Mouse (Mus musculus) limb, embryonic 14.5 days (tissue): ENCODE measurements around the gene Pld4. TPM values are rescaled to one million over a fixed set of nuclear protein-coding genes. Genes with fewer than 3 reads are reported as not detected.

Experiments used
- ATAC-seq: fragments of 200-750 bp; cut with Nextera tagmentation; 2 replicates; pipeline ENCODE4 v1.8.0; 2017; ENCODE audit warnings: low read depth, moderate number of reproducible peaks, moderate TSS enrichment; ENCODE audit not compliant: low FRiP score
- DNase-seq: peaks from one replicate; pipeline ENCODE4 v3.0.0-alpha.2; 2015; ENCODE audit warnings: low spot score
- H3K27ac ChIP-seq: fragments of 300-500 bp; sonication (generic); replicated peaks from 2 replicates; pipeline ENCODE4 v1.5.1; 2014; ENCODE audit warnings: low read depth, mild to moderate bottlenecking, low read length, moderate library complexity, mixed read lengths
- H3K27me3 ChIP-seq: fragments of 300-500 bp; sonication (generic); 2 replicates; pipeline ENCODE4 v1.6.1; 2014; ENCODE audit warnings: low read length, mixed read lengths; ENCODE audit not compliant: control insufficient read depth, insufficient read depth
- H3K36me3 ChIP-seq: fragments of 300-500 bp; sonication (generic); 2 replicates; pipeline ENCODE4 v1.6.1; 2014; ENCODE audit warnings: mild to moderate bottlenecking, low read length, moderate library complexity, mixed read lengths; ENCODE audit not compliant: control insufficient read depth, insufficient read depth
- H3K4me1 ChIP-seq: fragments of 300-500 bp; sonication (generic); 2 replicates; pipeline ENCODE4 v1.6.1; 2014; ENCODE audit warnings: antibody characterized with exemption, low read length, mixed read lengths; ENCODE audit not compliant: control insufficient read depth, insufficient read depth
- H3K4me2 ChIP-seq: fragments of 300-500 bp; sonication (generic); replicated peaks from 2 replicates; pipeline ENCODE4 v1.6.1; 2014; ENCODE audit warnings: low read depth, mild to moderate bottlenecking, low read length, moderate library complexity; ENCODE audit not compliant: severe bottlenecking
- H3K4me3 ChIP-seq: fragments of 300-500 bp; sonication (generic); replicated peaks from 2 replicates; pipeline ENCODE4 v1.5.1; 2014; ENCODE audit warnings: low read length
- H3K9ac ChIP-seq: fragments of 300-500 bp; sonication (generic); 2 replicates; pipeline ENCODE4 v1.6.1; 2014; ENCODE audit warnings: mild to moderate bottlenecking, low read depth, low read length, moderate library complexity; ENCODE audit not compliant: severe bottlenecking
- H3K9me3 ChIP-seq: fragments of 300-500 bp; sonication (generic); 2 replicates; pipeline ENCODE4 v1.6.1; 2016; ENCODE audit warnings: low read length; ENCODE audit not compliant: control insufficient read depth
- POLR2A ChIP-seq: fragments of 200-500 bp; IDR thresholded peaks from 2 replicates; pipeline ENCODE4 v1.8.0; 2012; ENCODE audit warnings: inconsistent platforms, mild to moderate bottlenecking, moderate library complexity, borderline replicate concordance; ENCODE audit not compliant: insufficient read depth, insufficient read length; ENCODE audit errors: extremely low read depth
- WGBS: fragments of 180-500 bp; shearing (Covaris S2); extraction: QIAGEN DNeasy Blood & Tissue Kit; methylation state at CpG from one replicate; pipeline ENCODE4 v1.1.7; 2014; 5-methylcytosine and 5-hydroxymethylcytosine counted together
- polyA plus RNA-seq, 2 experiments: library from polyadenylated mRNA; depleted of rRNA in 1 of 2; stranded (reverse) in 1 of 2; unstranded in 1 of 2; fragments of >200 nt; fragmentation: Nextera tagmentation in 1 of 2; extraction: Ambion mirVana in 1 of 2; gene quantifications; 2 replicates each; pipeline versions ENCODE4 v1.2.1 to v1.2.3; 2012 to 2014

The Pld4 gene
- polyA plus RNA-seq, 2 experiments, result 14.0 to 15.7 TPM

DNA sequence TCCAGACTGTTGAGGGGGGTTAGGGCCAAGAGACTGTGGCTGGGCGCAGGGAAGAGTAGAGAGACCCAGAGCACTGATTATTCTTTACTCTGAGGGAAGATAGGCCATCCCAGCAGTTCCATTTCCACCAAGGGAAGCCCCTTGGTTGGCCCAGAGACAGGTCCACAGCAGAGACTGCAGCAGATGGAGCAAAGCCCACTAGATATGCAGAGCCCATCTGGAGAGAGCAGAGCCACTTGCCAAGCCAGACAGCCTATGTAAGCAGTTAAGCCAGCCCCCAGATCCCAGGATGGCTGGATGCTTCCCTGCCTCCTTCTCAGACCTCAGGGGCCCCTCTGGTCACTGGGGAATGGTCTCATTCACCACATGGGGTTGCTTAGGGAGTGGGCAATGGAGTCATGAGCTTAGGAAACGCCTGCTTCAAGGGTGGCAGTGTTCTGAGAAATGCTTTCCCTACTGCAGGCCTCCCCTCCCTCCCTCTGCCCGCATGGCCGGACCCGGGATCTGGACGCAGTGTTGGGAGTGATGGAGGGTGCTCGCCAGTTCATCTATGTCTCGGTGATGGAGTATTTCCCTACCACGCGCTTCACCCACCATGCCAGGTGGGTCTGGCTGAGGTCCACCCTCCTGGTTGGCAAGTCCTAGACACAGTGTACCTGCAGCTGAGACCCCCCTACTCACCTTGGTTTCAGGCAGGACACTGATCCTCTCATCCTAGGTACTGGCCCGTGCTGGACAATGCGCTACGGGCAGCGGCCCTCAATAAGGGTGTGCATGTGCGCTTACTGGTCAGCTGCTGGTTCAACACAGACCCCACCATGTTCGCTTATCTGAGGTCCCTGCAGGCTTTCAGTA lies 6.8 kb downstream of the Pld4 start:
- Histone ChIP-seq H3K27me3 (no peaks in the 10 kb centered on the region), H3K4me3 (no peak overlapping the region), H3K9me3 (no peaks in the 10 kb centered on the region), H3K4me1 (no peaks in the 10 kb centered on the region; the same call in 1 of the 2 replicates), H3K4me2 (no peak overlapping the region), H3K9ac (no peak overlapping the region), H3K36me3 (no peaks in the 10 kb centered on the region), H3K27ac (no peak overlapping the region)
- ATAC-seq (no peak), DNase-seq (no peak)
- 93% methylated on average over 16 of the region's 16 CpGs for WGBS
- TF ChIP-seq POLR2A, result no peak

DNA sequence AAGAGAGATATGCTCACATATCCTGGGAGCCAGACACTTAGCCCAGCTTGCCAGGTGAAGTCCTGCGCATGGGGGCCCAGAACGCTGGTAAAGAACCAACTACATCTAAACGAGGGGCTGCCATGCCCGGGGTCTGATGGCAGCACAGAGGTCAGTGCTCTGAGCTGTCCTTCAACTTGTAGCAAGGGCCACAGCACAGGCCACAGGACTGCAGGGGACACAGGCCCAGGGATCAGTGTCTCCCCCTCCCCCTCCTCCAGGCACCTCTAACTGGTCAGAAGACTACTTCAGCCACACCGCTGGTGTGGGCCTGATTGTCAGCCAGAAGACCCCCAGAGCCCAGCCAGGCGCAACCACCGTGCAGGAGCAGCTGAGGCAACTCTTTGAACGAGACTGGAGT lies 7.7 kb downstream of the Pld4 start:
- Histone ChIP-seq H3K27ac (no peak overlapping the region), H3K36me3 (no peaks in the 10 kb centered on the region), H3K9me3 (no peaks in the 10 kb centered on the region), H3K27me3 (no peaks in the 10 kb centered on the region), H3K4me3 (no peak overlapping the region), H3K4me1 (no peaks in the 10 kb centered on the region; the same call in 1 of the 2 replicates), H3K4me2 (no peak overlapping the region), H3K9ac (no peak overlapping the region)
- no peak for DNase-seq
- no peak for TF ChIP-seq POLR2A
- WGBS, result 84% methylated on average over 8 of the region's 8 CpGs
- ATAC-seq, result no peak

DNA sequence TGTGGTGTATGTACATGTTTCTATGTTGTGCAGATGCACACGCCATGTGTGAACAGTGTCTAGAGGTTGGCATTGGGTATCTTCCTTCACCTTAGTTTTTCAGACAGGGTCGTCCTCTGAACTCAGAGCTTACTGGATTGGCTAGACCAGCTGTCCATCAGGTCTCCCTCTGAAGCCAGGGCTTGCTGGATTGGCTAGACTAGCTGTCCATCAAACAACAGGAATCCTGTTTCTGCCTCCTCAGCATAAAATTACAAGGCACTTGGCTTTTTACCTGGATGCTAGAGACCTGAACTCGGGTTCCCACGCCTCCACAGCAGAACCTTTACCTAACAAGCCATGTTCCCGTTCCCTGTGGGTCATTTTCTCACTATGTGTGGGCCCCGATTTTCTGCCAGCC lies 8.6 kb downstream of the Pld4 start:
- no peak overlapping the region for H3K4me3 ChIP-seq
- no peaks in the 10 kb centered on the region for H3K36me3 ChIP-seq
- TF ChIP-seq POLR2A, result no peak
- H3K4me2 ChIP-seq, result no peak overlapping the region
- no peak for DNase-seq
- H3K27me3 ChIP-seq, result no peaks in the 10 kb centered on the region
- H3K9ac ChIP-seq, result no peak overlapping the region
- H3K27ac ChIP-seq, result no peak overlapping the region
- H3K9me3 ChIP-seq, result no peaks in the 10 kb centered on the region
- no peak for ATAC-seq
- no peaks in the 10 kb centered on the region; the same call in 1 of the 2 replicates for H3K4me1 ChIP-seq
- WGBS, result 80% methylated on average over 6 of the region's 6 CpGs

DNA sequence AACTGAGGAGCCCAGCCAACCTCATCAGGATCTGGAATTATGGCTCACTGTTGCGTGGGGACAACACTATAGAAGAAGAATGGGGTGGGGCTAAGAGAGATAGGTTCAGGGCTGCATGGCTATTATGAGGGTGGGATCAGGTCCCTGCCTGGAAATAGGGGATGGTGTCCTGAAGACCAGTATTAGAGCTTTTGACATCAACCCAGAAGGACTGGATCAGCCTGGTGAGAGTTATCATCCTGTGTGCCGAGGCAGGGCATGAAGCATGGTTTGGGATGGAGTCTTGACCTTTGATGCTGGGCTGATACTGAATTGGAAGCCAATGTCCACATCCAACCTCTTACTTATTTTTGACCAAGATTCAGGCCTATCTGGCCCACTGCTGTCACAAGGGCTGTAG lies 9.3 kb downstream of the Pld4 start:
- H3K27me3 ChIP-seq, result no peaks in the 10 kb centered on the region
- H3K27ac ChIP-seq, result no peak overlapping the region
- no peak overlapping the region for H3K4me3 ChIP-seq
- H3K36me3 ChIP-seq, result no peaks in the 10 kb centered on the region
- no peak overlapping the region for H3K4me2 ChIP-seq
- no peaks in the 10 kb centered on the region for H3K9me3 ChIP-seq
- 70% methylated on average over 2 of the region's 2 CpGs for WGBS
- ATAC-seq (no peak), DNase-seq (no peak)
- no peak overlapping the region for H3K9ac ChIP-seq
- no peaks in the 10 kb centered on the region; the same call in 1 of the 2 replicates for H3K4me1 ChIP-seq
- TF ChIP-seq POLR2A, result no peak

DNA sequence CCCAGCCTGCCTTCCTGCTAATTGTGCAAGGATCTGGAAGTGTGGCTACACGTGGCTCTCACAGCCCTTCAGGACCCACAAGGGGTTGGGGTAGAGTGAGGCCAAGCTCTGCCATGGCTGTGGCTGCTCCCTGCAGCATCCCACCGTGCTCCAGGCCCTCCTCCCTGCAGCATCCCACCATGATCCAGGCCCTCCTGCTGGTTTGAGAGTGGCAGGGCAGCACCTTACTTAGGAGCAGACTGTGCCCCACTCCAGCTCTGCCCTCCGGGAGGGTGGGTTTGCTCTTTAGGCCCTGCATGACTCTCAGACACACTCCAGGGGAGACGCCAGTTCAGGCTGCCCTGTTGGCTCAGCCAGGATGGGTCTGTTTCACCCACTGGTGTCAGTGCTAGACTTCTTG lies 9.9 kb downstream of the Pld4 start:
- Histone ChIP-seq H3K9me3 (no peaks in the 10 kb centered on the region), H3K9ac (no peak overlapping the region), H3K36me3 (no peaks in the 10 kb centered on the region), H3K4me3 (no peak overlapping the region), H3K4me2 (no peak overlapping the region), H3K27me3 (no peaks in the 10 kb centered on the region), H3K27ac (no peak overlapping the region), H3K4me1 (no peaks in the 10 kb centered on the region; the same call in 1 of the 2 replicates)
- no peak for DNase-seq
- ATAC-seq, result no peak
- 63% methylated on average over 4 of the region's 4 CpGs for WGBS
- TF ChIP-seq POLR2A, result no peak
